Mouse (Mus musculus): ENCODE results near the gene Cbl. TPM values are rescaled to one million over a fixed set of nuclear protein-coding genes. Genes with fewer than 3 reads are reported as not detected.

The Cbl gene
- polyA plus RNA-seq, 2 experiments, result 15.6 to 18.3 TPM

- no peak for TF ChIP-seq POLR2A (IDR thresholded peaks at IDR 0.05; ENCODE audit: borderline replicate concordance, extremely low read depth, insufficient read depth, insufficient read length)
- Histone ChIP-seq H3K4me3 (replicated peaks; ENCODE audit: low read length) (no peak overlapping the region), H3K27me3 (ENCODE audit: control insufficient read depth, insufficient read depth, low read length) (no peaks in the 10 kb centered on the region), H3K9me3 (ENCODE audit: control insufficient read depth, low read length) (no peaks in the 10 kb centered on the region), H3K9ac (ENCODE audit: low read depth, low read length, severe bottlenecking) (no peak overlapping the region), H3K36me3 (ENCODE audit: control insufficient read depth, insufficient read depth, low read length) (peaks cover 37% of the 10 kb centered on the region), H3K27ac (replicated peaks; ENCODE audit: low read depth, low read length) (no peak overlapping the region), H3K4me1 (ENCODE audit: control insufficient read depth, insufficient read depth, low read length) (peaks cover 38% of the 10 kb centered on the region), H3K4me2 (replicated peaks; ENCODE audit: low read depth, low read length, severe bottlenecking) (no peak overlapping the region)
- DNase-seq (ENCODE audit: low spot score) (no peak), ATAC-seq (ENCODE audit: low FRiP score, low read depth) (no peak)
- 90% methylated on average over 7 of the region's 7 CpGs for WGBS
Measured at GRCm38 (mm10) chr9:44104881-44105280, 129.0 kb downstream of the Cbl start.

- Histone ChIP-seq H3K4me1 (ENCODE audit: control insufficient read depth, insufficient read depth, low read length) (peaks cover 4% of the 10 kb centered on the region), H3K36me3 (ENCODE audit: control insufficient read depth, insufficient read depth, low read length) (peaks cover 19% of the 10 kb centered on the region), H3K9me3 (ENCODE audit: control insufficient read depth, low read length) (no peaks in the 10 kb centered on the region), H3K4me2 (replicated peaks; ENCODE audit: low read depth, low read length, severe bottlenecking) (no peak within 1 kb of the TSS), H3K9ac (ENCODE audit: low read depth, low read length, severe bottlenecking) (no peak within 1 kb of the TSS), H3K27me3 (ENCODE audit: control insufficient read depth, insufficient read depth, low read length) (no peaks in the 10 kb centered on the region), H3K27ac (replicated peaks; ENCODE audit: low read depth, low read length) (no peak within 1 kb of the TSS), H3K4me3 (replicated peaks; ENCODE audit: low read length) (no peak within 1 kb of the TSS)
- 49% methylated on average over 9 of the region's 9 CpGs for WGBS
- ATAC-seq (ENCODE audit: low FRiP score, low read depth) (no peak), DNase-seq (ENCODE audit: low spot score) (no peak)
- TF ChIP-seq POLR2A (IDR thresholded peaks at IDR 0.05; ENCODE audit: borderline replicate concordance, extremely low read depth, insufficient read depth, insufficient read length), result no peak
Measured at GRCm38 (mm10) chr9:44101490-44101889, 132.4 kb downstream of the Cbl start, which contains the start of gene Mfrp. TSS of gene Mfrp (plus strand) at chr9:44101729.

GRCm38 (mm10) chr9:44096536-44096935, 137.3 kb downstream of the Cbl start:
- WGBS, result 32% methylated on average over 9 of the region's 9 CpGs
- no peak overlapping the region for H3K4me2 ChIP-seq (replicated peaks; ENCODE audit: low read depth, low read length, severe bottlenecking)
- no peak for DNase-seq (ENCODE audit: low spot score)

GRCm38 (mm10) chr9:44095781-44096180, 138.1 kb downstream of the Cbl start:
- ATAC-seq (ENCODE audit: low FRiP score, low read depth) (no peak), DNase-seq (ENCODE audit: low spot score) (no peak)
- no peaks in the 10 kb centered on the region for H3K27me3 ChIP-seq (ENCODE audit: control insufficient read depth, insufficient read depth, low read length)
- no peak for TF ChIP-seq POLR2A (IDR thresholded peaks at IDR 0.05; ENCODE audit: borderline replicate concordance, extremely low read depth, insufficient read depth, insufficient read length)
- H3K36me3 ChIP-seq (ENCODE audit: control insufficient read depth, insufficient read depth, low read length), result peaks cover 30% of the 10 kb centered on the region
- 85% methylated on average over 9 of the region's 9 CpGs for WGBS
- no peak overlapping the region for H3K27ac ChIP-seq (replicated peaks; ENCODE audit: low read depth, low read length)
- no peak overlapping the region for H3K4me3 ChIP-seq (replicated peaks; ENCODE audit: low read length)
- no peak overlapping the region for H3K4me2 ChIP-seq (replicated peaks; ENCODE audit: low read depth, low read length, severe bottlenecking)
- no peaks in the 10 kb centered on the region for H3K9me3 ChIP-seq (ENCODE audit: control insufficient read depth, low read length)
- no peaks in the 10 kb centered on the region; the same call in 1 of the 2 replicates for H3K4me1 ChIP-seq (ENCODE audit: control insufficient read depth, insufficient read depth, low read length)
- H3K9ac ChIP-seq (ENCODE audit: low read depth, low read length, severe bottlenecking), result no peak overlapping the region

More at GRCm38 (mm10) chr9:44096536-44096935, 137.3 kb downstream of the Cbl start:
- ATAC-seq (ENCODE audit: low FRiP score, low read depth), result no peak
- no peak overlapping the region for H3K4me3 ChIP-seq (replicated peaks; ENCODE audit: low read length)
- no peaks in the 10 kb centered on the region; the same call in 1 of the 2 replicates for H3K4me1 ChIP-seq (ENCODE audit: control insufficient read depth, insufficient read depth, low read length)
- no peak for TF ChIP-seq POLR2A (IDR thresholded peaks at IDR 0.05; ENCODE audit: borderline replicate concordance, extremely low read depth, insufficient read depth, insufficient read length)
- no peak overlapping the region for H3K9ac ChIP-seq (ENCODE audit: low read depth, low read length, severe bottlenecking)
- H3K27me3 ChIP-seq (ENCODE audit: control insufficient read depth, insufficient read depth, low read length), result no peaks in the 10 kb centered on the region
- H3K9me3 ChIP-seq (ENCODE audit: control insufficient read depth, low read length), result no peaks in the 10 kb centered on the region
- peaks cover 25% of the 10 kb centered on the region for H3K36me3 ChIP-seq (ENCODE audit: control insufficient read depth, insufficient read depth, low read length)
- no peak overlapping the region for H3K27ac ChIP-seq (replicated peaks; ENCODE audit: low read depth, low read length)

GRCm38 (mm10) chr9:44094737-44095136, 139.1 kb downstream of the Cbl start:
- H3K4me3 ChIP-seq (replicated peaks; ENCODE audit: low read length), result no peak overlapping the region
- TF ChIP-seq POLR2A (IDR thresholded peaks at IDR 0.05; ENCODE audit: borderline replicate concordance, extremely low read depth, insufficient read depth, insufficient read length), result no peak
- 80% methylated on average over 3 of the region's 3 CpGs for WGBS
- ATAC-seq (ENCODE audit: low FRiP score, low read depth) (no peak), DNase-seq (ENCODE audit: low spot score) (no peak)
- H3K27me3 ChIP-seq (ENCODE audit: control insufficient read depth, insufficient read depth, low read length), result no peaks in the 10 kb centered on the region
- no peaks in the 10 kb centered on the region for H3K9me3 ChIP-seq (ENCODE audit: control insufficient read depth, low read length)
- H3K4me2 ChIP-seq (replicated peaks; ENCODE audit: low read depth, low read length, severe bottlenecking), result no peak overlapping the region
- H3K4me1 ChIP-seq (ENCODE audit: control insufficient read depth, insufficient read depth, low read length), result no peaks in the 10 kb centered on the region; the same call in 1 of the 2 replicates
- no peak overlapping the region for H3K27ac ChIP-seq (replicated peaks; ENCODE audit: low read depth, low read length)
- H3K36me3 ChIP-seq (ENCODE audit: control insufficient read depth, insufficient read depth, low read length), result peaks cover 37% of the 10 kb centered on the region
- H3K9ac ChIP-seq (ENCODE audit: low read depth, low read length, severe bottlenecking), result no peak overlapping the region
